Comparison of ENCODE assay signal across 11 mouse cellular contexts in the genomic region with DNA sequence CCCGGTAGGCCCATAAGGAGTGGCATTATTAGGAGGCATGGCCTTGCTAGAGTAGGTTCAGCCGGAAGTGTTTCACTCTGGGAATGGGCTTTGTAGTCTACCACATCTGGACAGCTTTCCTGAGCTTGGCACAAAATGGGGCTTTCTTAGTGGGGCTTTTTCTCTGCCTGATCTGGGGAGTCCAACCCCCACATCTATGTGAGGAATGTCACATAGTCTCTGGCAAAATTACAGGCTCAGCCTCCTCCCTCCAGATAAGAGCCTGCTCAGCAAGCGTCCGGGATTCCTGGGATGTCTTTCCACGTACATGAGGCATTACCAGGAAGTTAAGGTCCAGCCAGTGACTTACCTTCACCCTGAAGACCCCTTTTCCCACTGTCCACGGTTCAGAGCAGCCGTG. TPM values are rescaled to one million over a fixed set of nuclear protein-coding genes. Genes with fewer than 3 reads are reported as not detected.
DNase-seq lines count a peak whose midpoint lies in the region; ATAC-seq and TF ChIP-seq lines count a peak whose summit lies in the region.
"Had no signal": no experiment of that assay in that cellular context is flagged by ENCODE, and none has a peak within 500 bp of the region (broad histone marks: within the 10 kb centered on the region; RNA-seq: fewer than 3 reads in every experiment).

No protein-coding gene starts in this region.

- peak overlapping the region; percentile 90 for H3K27ac ChIP-seq in kidney, postnatal 0 days
- H3K27ac ChIP-seq in heart, embryonic 11.5 days (ENCODE audit: low read depth, low read length): peak overlapping the region; percentile 87
- H3K27ac ChIP-seq in limb, embryonic 15.5 days: peak overlapping the region; percentile 38; the same call in 1 of the 2 replicates

- no peak overlapping the region for H3K4me3 ChIP-seq in kidney, postnatal 0 days (replicated peaks; ENCODE audit: low read depth, low read length)
- H3K4me3 ChIP-seq in heart, embryonic 11.5 days (ENCODE audit: low read depth, low read length): no peak overlapping the region
- no peak overlapping the region for H3K4me3 ChIP-seq in limb, embryonic 15.5 days
- H3K4me3 ChIP-seq: left cerebral cortex, adult 2 months had no signal

- no peaks in the 10 kb centered on the region for H3K9me3 ChIP-seq in kidney, postnatal 0 days (replicated peaks; ENCODE audit: low read length)
- H3K9me3 ChIP-seq in heart, embryonic 11.5 days (replicated peaks; ENCODE audit: control insufficient read depth, low read length): no peaks in the 10 kb centered on the region
- no peaks in the 10 kb centered on the region for H3K9me3 ChIP-seq in limb, embryonic 15.5 days

- H3K27me3 ChIP-seq in kidney, postnatal 0 days (ENCODE audit: insufficient read depth, low read length): no peaks in the 10 kb centered on the region
- no peaks in the 10 kb centered on the region for H3K27me3 ChIP-seq in heart, embryonic 11.5 days (ENCODE audit: control insufficient read depth, insufficient read depth, low read length)
- H3K27me3 ChIP-seq in limb, embryonic 15.5 days: no peaks in the 10 kb centered on the region
- H3K27me3 ChIP-seq: CH12.LX had no signal

- no peak overlapping the region for H3K4me2 ChIP-seq in kidney, postnatal 0 days (ENCODE audit: low read length)
- H3K4me2 ChIP-seq in heart, embryonic 11.5 days: no peak overlapping the region
- H3K4me2 ChIP-seq in limb, embryonic 15.5 days: no peak overlapping the region

- no peak overlapping the region for H3K9ac ChIP-seq in kidney, postnatal 0 days (ENCODE audit: low read depth, low read length)
- H3K9ac ChIP-seq in heart, embryonic 11.5 days (ENCODE audit: low read depth, low read length): no peak overlapping the region
- H3K9ac ChIP-seq in limb, embryonic 15.5 days: no peak overlapping the region

- DNase-seq in kidney, postnatal 0 days (ENCODE audit: low spot score): peak; percentile 55
- DNase-seq in kidney, adult 8-10 months: no peak
- DNase-seq in lung, postnatal 36 days: peak; percentile 44
- no peak for DNase-seq in right cerebral cortex, postnatal 4 days
- no peak for DNase-seq in frontal cortex, postnatal 14 days (ENCODE audit: low spot score in 2 of 2)
- DNase-seq: cerebellum, postnatal 14 days had no signal

- WGBS in kidney, postnatal 0 days: 58% methylated on average over 7 of the region's 7 CpGs
- 35% methylated on average over 7 of the region's 7 CpGs for WGBS in heart, embryonic 11.5 days (ENCODE audit: insufficient replicate concordance)
- WGBS in limb, embryonic 15.5 days: 58% methylated on average over 7 of the region's 7 CpGs

- no peak for ATAC-seq in kidney, postnatal 0 days (replicated peaks; ENCODE audit: low FRiP score, low read depth)
- no peak for ATAC-seq in heart, embryonic 11.5 days (replicated peaks; ENCODE audit: insufficient number of reproducible peaks, low FRiP score, low TSS enrichment)
- no peak for ATAC-seq in limb, embryonic 15.5 days (ENCODE audit: insufficient number of reproducible peaks, low FRiP score, low TSS enrichment, low read depth)
- no peak for ATAC-seq in frontal cortex, adult (ENCODE audit: low TSS enrichment)

- peaks cover 18% of the 10 kb centered on the region; the same call in 1 of the 2 replicates for H3K4me1 ChIP-seq in kidney, postnatal 0 days (replicated peaks; ENCODE audit: insufficient read depth, low read length)
- peaks cover 36% of the 10 kb centered on the region; the same call in 1 of the 2 replicates for H3K4me1 ChIP-seq in heart, embryonic 11.5 days (ENCODE audit: control insufficient read depth, insufficient read depth, low read length)
- H3K4me1 ChIP-seq in limb, embryonic 15.5 days: peaks cover 10% of the 10 kb centered on the region; the same call in 1 of the 2 replicates

- H3K36me3 ChIP-seq in kidney, postnatal 0 days (ENCODE audit: insufficient read depth, low read length): no peaks in the 10 kb centered on the region
- no peaks in the 10 kb centered on the region for H3K36me3 ChIP-seq in heart, embryonic 11.5 days (ENCODE audit: control insufficient read depth, insufficient read depth, low read length)
- no peaks in the 10 kb centered on the region for H3K36me3 ChIP-seq in limb, embryonic 15.5 days

- no peak for TF ChIP-seq CTCF in kidney, postnatal 0 days (IDR thresholded peaks at IDR 0.05; ENCODE audit: low read depth)

RNA-seq across cellular contexts. Expression of gene Vdac2, which starts 1.1 kb away (rescaled TPM):
- 355 and 383 TPM in 2 replicates for polyA plus RNA-seq in kidney, postnatal 0 days (2015; fragmentation: Nextera tagmentation; extraction: Ambion mirVana)
- polyA plus RNA-seq in heart, embryonic 11.5 days (2014; fragmentation: Nextera tagmentation; extraction: Ambion mirVana): 434 and 456 TPM in 2 replicates
- polyA plus RNA-seq in limb, embryonic 15.5 days (2015; fragmentation: Nextera tagmentation; extraction: Ambion mirVana): 207 and 225 TPM in 2 replicates

RNA-seq across cellular contexts. Expression of gene Comtd1, which starts 24.9 kb away (rescaled TPM):
- polyA plus RNA-seq in kidney, postnatal 0 days (2015; fragmentation: Nextera tagmentation; extraction: Ambion mirVana): 36.7 and 43.6 TPM in 2 replicates
- polyA plus RNA-seq in heart, embryonic 11.5 days (2014; fragmentation: Nextera tagmentation; extraction: Ambion mirVana): 38.6 and 44.5 TPM in 2 replicates
- 21.7 and 22.5 TPM in 2 replicates for polyA plus RNA-seq in limb, embryonic 15.5 days (2015; fragmentation: Nextera tagmentation; extraction: Ambion mirVana)

Comparison
In these comparisons a context has a peak if more than half of its experiments do, and no peak if none do; other contexts are left out.
1. DNase-seq: peak in kidney, postnatal 0 days (single experiment) and lung, postnatal 36 days (single experiment); none in kidney, adult 8-10 months (0 of 2), right cerebral cortex, postnatal 4 days (single experiment) and frontal cortex, postnatal 14 days (0 of 2).
2. H3K27ac ChIP-seq: peak in every context shown above with its lines; median percentile 90 in kidney, postnatal 0 days; 87 in heart, embryonic 11.5 days; 38 in limb, embryonic 15.5 days.